Mouse (Mus musculus) kidney, postnatal 14 days (tissue): Measurements from ENCODE around the gene Wdr74.

Experiments
- DNase-seq: peaks from one replicate; pipeline ENCODE4 v3.0.0; 2022; ENCODE audit warnings: mixed read lengths

The Wdr74 gene

DNA sequence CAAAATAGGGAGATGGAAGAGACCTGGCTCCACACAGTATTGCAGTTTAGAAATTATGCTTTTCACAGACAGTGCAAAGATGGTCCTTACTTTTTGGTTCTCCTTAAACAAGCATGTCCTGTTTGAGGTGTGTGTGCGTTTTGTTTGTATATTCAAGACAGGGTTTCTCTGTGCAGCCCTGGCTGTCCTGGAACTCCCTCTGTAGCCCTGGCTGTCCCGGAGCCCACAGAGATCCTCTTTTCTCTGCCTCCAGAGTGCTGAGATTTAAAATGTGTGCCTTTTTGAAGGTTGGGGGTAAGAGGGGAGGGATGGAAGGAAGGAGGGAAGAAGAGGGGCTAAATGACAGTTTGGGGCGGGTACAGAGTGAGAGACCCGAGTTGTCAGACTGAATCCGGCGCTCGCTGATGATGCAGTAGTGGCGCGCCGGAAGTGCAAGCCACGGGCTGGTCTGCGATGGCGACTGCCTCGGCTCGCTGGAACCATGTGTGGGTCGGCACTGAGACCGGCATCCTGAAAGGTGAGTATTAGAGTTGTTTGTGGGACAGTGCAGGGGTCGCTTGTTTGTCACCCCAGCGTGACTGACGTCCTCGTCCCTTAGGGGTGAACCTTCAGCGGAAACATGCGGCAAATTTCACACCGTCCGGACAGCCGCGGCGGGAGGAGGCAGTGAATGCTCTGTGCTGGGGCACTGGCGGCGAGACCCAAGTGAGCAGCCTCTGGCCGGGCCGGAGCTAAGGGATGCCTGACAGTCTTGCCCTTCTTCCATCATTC lies at the start of gene Wdr74:
Wdr74 (plus strand) TSS at position 439 of the 771 bp plus-strand sequence.
- DNase-seq: peak; percentile 95

- DNase-seq: no peak
Observed at GRCm38 (mm10) chr19:8691871-8692539, 43.6 kb upstream of the Wdr74 start.

- DNase-seq: no peak
Observed at GRCm38 (mm10) chr19:8692740-8693139, 42.9 kb upstream of the Wdr74 start.

DNA sequence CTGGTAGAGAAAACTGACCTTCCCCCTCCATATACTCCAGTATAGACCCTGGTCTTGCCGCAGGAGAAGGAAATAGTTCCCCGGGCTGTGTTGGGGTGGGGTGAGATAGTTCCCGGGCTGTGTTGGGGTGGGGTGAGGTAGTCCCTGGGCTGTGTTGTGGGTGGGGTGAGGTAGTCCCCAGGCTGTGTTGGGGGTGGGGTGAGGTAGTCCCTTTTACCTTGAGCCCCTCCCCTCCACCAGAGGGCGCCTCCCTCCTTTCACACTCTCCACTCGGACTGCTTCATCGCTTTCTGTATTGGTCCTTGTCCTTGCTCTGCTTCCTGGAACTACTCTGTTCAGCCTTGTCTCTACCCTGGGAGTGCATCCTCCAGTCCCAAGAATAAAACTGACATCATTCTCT lies 40.3 kb upstream of the Wdr74 start:
- peak; percentile 61 for DNase-seq

DNA sequence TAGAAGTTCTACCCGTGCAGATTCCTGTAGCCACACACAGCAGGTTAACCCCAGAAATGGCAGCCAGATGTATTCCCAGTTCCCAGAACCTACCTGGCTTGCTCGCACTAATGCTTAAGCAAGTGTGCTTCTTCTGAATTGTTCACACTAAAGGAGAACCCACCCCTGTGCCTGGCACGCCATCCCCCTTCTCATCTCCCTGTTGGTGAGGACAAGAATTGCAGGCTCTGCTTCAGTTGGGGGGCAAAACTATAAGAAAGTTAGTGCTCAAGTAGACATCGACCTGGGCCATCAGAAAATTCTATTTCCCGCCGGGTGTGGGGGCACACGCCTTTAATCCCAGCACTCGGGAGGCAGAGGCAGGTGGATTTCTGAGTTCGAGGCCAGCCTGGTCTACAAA lies 36.0 kb upstream of the Wdr74 start:
- DNase-seq: no peak

GRCm38 (mm10) chr19:8702458-8702857 lies 33.2 kb upstream of the Wdr74 start:
- peak; percentile 70 for DNase-seq

- no peak for DNase-seq
Observed at GRCm38 (mm10) chr19:8703571-8703970, 32.1 kb upstream of the Wdr74 start.

- no peak for DNase-seq
Observed at GRCm38 (mm10) chr19:8705026-8705708, 30.5 kb upstream of the Wdr74 start.

- no peak for DNase-seq
Observed at GRCm38 (mm10) chr19:8706132-8706667, 29.4 kb upstream of the Wdr74 start.

DNA sequence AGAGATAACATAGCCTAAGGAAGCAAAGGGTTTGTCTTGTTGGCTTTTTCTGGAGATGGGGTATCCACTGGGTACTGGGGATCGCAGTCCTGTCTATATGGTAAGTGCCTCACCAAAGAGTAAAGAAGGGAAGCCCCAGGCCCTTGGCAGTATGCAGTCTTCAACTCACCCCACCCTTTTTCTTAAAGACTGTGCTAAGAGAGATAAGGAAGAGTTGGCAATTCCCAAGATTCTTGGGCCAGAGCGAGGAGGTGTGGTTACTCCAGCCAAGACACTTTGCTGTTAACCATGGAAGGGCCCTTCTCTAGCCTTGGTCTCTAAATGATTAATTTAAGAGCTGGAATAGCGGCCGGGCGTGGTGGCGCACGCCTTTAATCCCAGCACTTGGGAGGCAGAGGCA lies 28.7 kb upstream of the Wdr74 start:
- no peak for DNase-seq

- no peak for DNase-seq
Observed at GRCm38 (mm10) chr19:8708954-8709353, 26.7 kb upstream of the Wdr74 start.

- no peak for DNase-seq
Observed at GRCm38 (mm10) chr19:8710057-8710456, 25.6 kb upstream of the Wdr74 start.

DNA sequence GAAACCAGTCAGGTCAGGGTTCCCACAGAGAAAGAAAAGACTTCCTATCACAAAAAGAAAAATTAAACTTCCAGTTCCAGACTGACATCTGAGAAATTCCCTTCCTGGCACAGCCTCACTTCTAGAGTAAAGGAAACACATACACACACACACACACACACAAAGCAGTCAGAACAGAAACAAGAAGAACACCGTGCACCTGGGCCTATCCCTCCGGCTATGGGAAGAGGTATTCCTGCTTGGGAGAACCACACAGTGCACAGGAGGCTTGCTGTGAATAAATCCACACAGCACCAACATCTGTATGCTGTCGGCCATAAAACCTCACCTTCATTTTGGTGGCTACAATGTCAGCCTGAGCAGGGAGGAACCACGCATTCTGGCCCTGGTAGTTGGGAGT lies 24.1 kb upstream of the Wdr74 start:
- peak; percentile 31 for DNase-seq

DNA sequence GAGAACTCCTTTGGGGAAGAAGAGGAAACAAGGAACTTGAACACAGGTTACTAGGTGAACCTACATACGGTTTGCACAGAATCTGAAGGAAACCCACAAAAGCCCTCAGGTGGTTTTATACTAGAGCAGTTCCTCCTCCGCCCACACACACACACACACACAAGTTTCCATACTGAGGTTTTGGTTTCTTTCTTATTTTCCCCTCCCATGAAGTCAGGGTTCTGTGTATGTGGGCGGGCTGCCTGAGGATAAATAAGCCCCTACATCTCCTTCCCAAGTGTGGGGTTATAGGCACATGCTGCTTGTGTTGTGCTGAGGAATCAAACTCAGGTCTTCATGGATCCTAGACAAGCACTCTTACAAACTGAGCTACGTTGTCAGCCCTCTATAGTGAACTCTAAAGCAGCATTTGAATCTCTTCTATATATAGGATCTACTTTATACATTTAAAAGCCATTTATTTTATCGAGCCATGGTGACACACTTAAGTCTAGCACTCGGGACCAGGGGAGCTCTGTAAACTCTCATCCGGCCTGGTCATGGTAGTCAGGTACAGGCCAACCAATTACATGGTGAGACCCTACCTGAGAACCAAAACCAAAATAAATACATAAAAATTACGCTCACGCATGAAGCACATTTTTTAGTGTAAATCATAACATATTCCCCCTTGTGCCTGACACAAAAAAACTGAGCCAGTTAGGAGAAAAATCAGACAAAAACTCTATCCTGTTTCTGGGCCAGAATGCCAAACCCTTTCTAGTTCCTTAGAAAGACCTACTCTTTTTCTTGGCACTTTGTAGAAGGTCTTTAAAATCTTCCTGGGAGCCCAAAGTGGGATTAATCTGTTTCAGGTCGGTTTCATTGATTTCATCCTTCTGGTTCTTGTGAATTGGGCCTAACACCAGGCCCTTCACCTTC lies 23.4 kb upstream of the Wdr74 start:
- DNase-seq: no peak

- peak; percentile 89 for DNase-seq
Observed at GRCm38 (mm10) chr19:8712870-8713305, 22.7 kb upstream of the Wdr74 start.

- DNase-seq: peak; percentile 95
Observed at GRCm38 (mm10) chr19:8713306-8713996, 22.2 kb upstream of the Wdr74 start.

- no peak for DNase-seq
Observed at GRCm38 (mm10) chr19:8713997-8714652, 21.5 kb upstream of the Wdr74 start.

DNA sequence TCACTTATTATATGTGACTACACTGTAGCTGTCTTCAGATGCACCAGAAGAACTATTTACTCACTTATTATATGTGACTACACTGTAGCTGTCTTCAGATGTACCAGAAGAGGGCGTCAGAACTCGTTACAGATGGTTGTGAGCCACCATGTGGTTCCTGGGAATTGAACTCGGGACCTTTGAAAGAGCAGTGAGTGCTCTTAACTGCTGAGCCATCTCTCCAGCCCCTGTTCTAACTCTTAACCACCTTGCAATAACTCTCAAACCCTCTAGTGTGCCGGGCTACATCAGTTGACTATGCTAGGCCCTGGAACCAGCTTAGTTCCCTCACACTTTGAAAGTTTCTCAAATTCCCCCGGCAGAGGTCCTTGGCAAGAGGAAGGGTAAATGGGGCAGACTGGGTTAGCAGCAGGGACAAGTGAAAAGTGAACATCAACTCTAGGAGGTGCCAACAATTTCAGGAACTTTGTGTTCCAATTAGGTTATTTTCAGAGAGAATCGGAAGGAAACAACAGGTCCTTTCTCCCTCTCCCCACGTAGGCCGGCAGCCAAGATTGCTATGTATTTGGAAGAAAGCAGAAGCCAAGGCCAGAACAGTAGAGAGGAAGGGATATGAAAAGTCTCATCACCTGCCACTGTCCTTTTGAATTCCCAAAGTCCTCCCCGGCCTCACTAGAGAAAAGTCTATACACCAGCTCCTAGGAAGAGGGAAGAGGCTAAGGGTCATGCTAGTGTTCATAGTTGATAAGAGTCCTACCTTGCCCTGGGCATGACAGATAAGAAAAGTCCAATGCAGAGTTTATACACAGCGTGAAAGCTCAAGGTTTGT lies 20.8 kb upstream of the Wdr74 start:
- peak; percentile 43 for DNase-seq

- no peak for DNase-seq
Observed at GRCm38 (mm10) chr19:8715868-8716766, 19.5 kb upstream of the Wdr74 start.
